Mouse (Mus musculus): ENCODE data around the gene Cnpy2. TPM values are rescaled to one million over a fixed set of nuclear protein-coding genes. Genes with fewer than 3 reads are reported as not detected.
"Not testable (repeated sequence)": the region's sequence is repeated elsewhere in the genome, so short reads cannot be mapped to it uniquely, and the experiment has no call there.

Cnpy2 gene
- polyA plus RNA-seq, 1 experiment, result 89.7 TPM

DNA sequence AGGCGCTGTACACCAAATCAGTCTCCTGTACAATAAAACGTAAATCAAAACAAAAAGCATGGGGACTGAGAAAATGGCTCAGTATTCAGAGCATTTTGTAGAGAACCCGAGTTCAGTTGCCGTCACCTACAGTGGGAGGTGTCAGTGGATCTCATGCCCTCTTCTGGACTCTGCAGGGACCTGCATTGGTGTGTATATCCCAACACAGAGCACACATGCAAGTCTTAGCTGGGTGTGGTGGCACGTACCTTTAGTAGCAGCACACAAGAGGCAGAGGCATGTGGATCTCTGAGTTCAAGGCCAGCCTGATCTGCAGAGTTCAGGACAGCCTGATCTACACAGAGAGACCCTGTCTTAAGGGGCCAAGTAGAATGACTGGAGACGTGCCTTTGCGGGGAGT, 12.6 kb upstream of the Cnpy2 start:
- DNase-seq (ENCODE audit: low read depth, low spot score), result no peak
- 89% methylated on average over 7 of the region's 7 CpGs for WGBS

DNA sequence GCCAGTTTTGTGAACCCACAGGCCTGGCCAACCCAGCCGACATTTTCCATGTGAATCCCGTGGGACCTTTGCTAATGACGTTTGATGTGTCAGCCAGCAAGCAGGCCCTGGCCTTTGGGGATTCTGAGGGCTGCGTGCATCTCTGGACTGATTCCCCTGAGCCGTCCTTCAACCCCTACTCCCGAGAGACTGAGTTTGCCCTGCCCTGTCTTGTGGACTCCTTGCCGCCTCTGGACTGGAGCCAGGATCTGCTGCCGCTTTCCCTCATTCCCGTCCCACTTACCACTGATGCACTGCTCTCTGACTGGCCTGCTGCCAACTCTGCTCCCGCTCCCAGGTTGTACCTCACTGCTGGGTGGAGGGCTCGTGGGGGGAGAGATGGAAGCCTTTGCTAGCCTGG, 12.1 kb upstream of the Cnpy2 start:
- 69% methylated on average over 11 of the region's 11 CpGs for WGBS
- DNase-seq (ENCODE audit: low read depth, low spot score), result no peak

- WGBS, result 76% methylated on average over 4 of the region's 4 CpGs
- no peak for DNase-seq (ENCODE audit: low read depth, low spot score)
Observed at GRCm38 (mm10) chr10:128310902-128311301, 11.4 kb upstream of the Cnpy2 start.

DNA sequence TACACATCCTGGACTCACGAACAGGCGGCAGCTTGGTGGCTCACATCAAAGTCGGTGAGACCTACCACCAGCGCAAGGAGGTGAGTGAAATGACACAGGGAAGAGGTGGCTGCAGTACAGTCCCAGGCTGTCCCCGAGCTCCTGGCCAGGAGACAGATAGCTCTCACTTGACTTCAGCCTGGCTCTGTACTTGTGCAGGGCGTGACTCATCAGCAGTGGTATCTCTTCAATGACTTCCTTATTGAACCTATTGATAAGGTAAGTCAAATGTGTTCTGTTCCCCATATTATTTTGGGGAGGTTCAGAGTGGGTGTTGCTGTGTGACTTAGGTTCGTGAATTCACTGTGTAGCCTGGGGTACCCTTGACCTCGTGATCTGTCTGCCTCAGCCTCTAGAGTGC, 6.7 kb upstream of the Cnpy2 start:
- WGBS, result 87% methylated on average over 8 of the region's 8 CpGs
- no peak for DNase-seq (ENCODE audit: low read depth, low spot score)

- no peak for DNase-seq (ENCODE audit: low read depth, low spot score)
- 26% methylated on average over 12 of the region's 12 CpGs for WGBS
Observed at GRCm38 (mm10) chr10:128321641-128322040, 618 bp upstream of the Cnpy2 start.

GRCm38 (mm10) chr10:128323516-128323915, 1.3 kb downstream of the Cnpy2 start:
- WGBS, result 41% methylated on average over 8 of the region's 8 CpGs
- no peak for DNase-seq (ENCODE audit: low read depth, low spot score)

DNA sequence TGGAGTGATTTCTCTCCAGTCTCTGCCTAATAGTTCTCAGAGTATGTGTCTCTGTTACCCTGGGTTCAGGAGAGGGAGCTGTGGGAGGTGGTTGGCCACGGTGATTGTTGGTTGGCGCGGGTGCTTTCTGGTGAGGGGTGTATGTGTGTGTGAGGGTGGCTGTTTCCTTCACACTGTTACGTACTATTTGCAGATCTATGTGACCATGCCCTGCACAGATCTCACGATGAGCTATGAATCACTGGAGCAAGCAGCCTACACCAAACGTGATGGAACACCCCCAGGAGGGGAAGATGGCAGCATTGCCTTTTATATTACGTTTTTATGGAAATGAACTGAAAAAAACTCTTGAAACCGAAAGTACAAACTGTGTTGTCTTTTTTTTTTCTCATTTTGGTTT, 4.6 kb downstream of the Cnpy2 start:
- DNase-seq (ENCODE audit: low read depth, low spot score), result no peak
- WGBS, result 91% methylated on average over 8 of the region's 8 CpGs

GRCm38 (mm10) chr10:128327610-128328009, 5.4 kb downstream of the Cnpy2 start:
- 84% methylated on average over 10 of the region's 10 CpGs for WGBS
- DNase-seq (ENCODE audit: low read depth, low spot score), result no peak

DNA sequence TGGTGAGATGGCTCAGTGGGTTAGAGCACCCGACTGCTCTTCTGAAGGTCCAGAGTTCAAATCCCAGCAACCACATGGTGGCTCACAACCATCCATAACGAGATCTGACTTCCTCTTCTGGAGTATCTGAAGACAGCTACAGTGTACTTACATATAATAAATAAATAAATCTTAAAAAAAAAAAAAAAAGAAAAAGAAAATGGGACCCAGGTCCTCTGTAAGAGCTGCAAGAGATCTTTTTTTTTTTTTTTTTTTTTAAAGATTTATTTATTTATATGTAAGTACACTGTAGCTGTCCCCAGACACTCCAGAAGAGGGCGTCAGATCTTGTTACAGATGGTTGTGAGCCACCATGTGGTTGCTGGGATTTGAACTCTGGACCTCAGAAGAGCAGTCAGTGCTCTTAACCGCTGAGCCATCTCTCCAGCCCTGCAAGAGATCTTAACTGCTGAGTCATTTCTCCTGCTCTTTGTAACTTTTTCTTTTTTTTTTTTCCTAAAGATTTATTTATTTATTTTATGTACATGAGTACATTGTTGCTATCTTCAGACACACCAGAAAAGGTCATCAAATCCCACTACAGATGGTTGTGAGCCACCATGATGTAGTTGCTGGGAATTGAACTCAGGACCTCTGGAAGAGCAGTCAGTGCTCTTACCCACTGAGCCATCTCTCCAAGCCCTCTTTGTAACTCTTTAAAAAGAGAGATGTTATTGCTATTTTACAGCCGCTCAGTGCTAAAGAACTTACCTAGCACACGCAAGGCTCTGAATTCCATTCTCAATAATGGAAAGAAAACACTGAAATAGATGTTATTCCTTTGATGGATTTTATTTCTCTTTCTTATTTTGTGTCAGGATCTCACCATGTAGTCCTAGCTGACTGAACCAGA, 10.3 kb downstream of the Cnpy2 start:
- WGBS, result 67% methylated on average over 6 of the region's 6 CpGs
- not testable (repeated sequence) for DNase-seq (ENCODE audit: low read depth, low spot score)

GRCm38 (mm10) chr10:128335582-128335981, 13.3 kb downstream of the Cnpy2 start:
- no peak for DNase-seq (ENCODE audit: low read depth, low spot score)
- WGBS, result 4% methylated on average over 4 of the region's 4 CpGs

GRCm38 (mm10) chr10:128336195-128336594, 13.9 kb downstream of the Cnpy2 start:
- DNase-seq (ENCODE audit: low read depth, low spot score), result no peak
- 78% methylated on average over 3 of the region's 3 CpGs for WGBS

GRCm38 (mm10) chr10:128336597-128336996, 14.3 kb downstream of the Cnpy2 start:
- WGBS, result 50% methylated on average over 3 of the region's 3 CpGs
- DNase-seq (ENCODE audit: low read depth, low spot score), result no peak

DNA sequence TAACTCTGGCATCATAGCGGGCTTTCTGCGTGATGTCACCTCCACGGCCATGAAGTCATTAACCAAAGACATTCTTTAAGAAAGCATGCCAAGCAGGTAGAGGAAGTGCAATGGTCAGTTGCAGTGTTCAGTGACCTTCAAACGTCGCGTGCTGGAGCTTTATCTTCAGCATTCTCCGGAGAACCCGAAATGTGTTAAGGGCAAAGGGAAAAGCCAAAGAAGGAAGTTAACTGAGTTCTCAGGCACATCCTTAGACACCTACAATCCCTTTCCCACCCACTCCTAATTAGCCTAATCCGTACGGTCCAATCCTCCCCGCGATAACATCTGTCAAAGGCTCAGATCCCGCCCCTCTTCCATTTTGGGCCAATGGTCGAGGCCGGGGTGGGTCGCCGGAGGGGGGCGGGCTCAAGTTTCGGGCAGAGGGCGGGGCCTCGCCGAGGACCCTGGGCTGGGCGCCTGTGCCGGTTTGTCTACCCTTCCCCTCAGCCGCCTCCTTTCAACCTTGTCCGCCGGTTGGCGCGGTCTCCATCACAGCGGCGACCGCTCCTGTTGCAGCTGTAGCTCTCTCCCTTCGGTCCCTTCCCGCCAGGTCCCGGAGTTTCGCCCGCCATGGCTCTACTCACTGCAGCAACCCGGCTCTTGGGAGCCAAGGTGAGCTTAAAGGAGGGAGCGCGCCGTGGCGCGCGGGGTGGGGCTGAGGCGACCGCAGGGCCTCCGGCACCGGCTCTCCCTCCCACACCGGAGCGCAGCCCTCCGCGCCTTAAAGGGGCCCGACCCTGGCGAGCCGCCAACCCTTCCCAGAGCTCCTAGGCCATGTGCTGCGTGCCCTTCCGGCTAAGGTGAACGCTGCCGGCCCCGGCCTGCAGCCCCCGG, 15.3 kb downstream of the Cnpy2 start, which contains the start of gene Cs:
TSS of gene Cs (plus strand) at position 429 of the 876 bp plus-strand sequence.
- WGBS, result under 1% methylated on average over 56 of the region's 61 CpGs
- DNase-seq (ENCODE audit: low read depth, low spot score), result peak; percentile 91

DNA sequence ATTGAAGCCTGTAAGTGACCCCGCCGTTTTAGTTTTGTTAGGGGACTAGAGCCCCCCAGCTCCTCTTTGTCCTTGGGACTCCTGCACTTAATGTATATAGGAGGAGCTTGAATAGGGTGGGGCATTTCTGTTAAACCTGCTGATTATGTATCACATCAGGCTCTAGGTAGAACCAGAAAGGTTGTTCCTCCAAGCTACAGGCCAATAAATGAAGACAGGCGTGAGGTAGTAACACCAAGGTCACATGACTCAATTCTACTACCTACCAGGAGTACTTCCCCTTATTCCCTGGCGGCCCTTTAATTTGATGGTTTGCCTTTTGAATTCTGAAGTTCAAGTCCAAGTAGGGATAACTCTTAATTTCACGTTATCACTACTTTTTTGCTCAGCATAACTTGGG, 16.2 kb downstream of the Cnpy2 start:
- no peak for DNase-seq (ENCODE audit: low read depth, low spot score)

GRCm38 (mm10) chr10:128338948-128339347, 16.7 kb downstream of the Cnpy2 start:
- no peak for DNase-seq (ENCODE audit: low read depth, low spot score)

More for the DNA sequence above, 16.2 kb downstream of the Cnpy2 start:
- WGBS, result 3% methylated on average over 5 of the region's 5 CpGs

GRCm38 (mm10) chr10:128340257-128340656, 18.0 kb downstream of the Cnpy2 start:
- 70% methylated on average over 2 of the region's 2 CpGs for WGBS
- DNase-seq (ENCODE audit: low read depth, low spot score), result no peak

More at GRCm38 (mm10) chr10:128338948-128339347, 16.7 kb downstream of the Cnpy2 start:
- WGBS, result 48% methylated on average over 2 of the region's 2 CpGs

- DNase-seq (ENCODE audit: low read depth, low spot score), result no peak
- WGBS, result 73% methylated on average over 1 of the region's 1 CpGs
Observed at GRCm38 (mm10) chr10:128343436-128343835, 21.2 kb downstream of the Cnpy2 start.

DNA sequence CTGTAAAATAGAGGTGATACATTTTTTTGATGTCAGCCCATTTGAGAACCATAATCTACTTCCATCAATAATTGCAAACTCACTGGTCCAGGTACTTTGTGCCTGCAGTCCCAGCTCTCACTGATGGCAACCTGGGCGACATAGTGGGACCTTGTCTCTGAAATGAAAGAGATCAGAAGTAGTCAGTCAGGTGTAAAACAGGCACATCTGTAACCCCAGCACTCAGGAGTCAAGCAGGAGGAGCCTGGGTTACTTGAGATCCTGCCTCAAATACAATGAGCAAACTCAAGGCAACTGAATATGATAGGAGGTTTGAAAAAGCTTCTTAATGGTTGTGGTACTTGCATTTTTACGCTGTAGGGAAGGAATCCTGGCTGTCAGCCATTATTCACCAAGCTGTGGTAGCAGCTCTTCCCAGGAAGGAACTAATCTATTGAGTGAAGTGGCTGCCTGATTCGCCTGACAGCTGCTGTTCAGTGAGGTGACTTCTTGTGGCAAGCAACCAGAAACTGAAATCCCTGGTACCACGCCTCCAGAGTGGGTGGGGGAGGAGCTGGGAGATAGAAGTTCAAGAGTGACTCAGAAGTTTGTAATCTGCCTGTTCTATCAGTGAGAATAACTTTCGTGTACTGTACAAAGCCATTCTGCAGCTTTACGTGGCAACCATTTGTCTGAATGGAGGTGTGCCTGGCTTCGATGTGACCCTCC, 22.5 kb downstream of the Cnpy2 start:
- DNase-seq (ENCODE audit: low read depth, low spot score), result no peak
- WGBS, result 6% methylated on average over 7 of the region's 7 CpGs

DNA sequence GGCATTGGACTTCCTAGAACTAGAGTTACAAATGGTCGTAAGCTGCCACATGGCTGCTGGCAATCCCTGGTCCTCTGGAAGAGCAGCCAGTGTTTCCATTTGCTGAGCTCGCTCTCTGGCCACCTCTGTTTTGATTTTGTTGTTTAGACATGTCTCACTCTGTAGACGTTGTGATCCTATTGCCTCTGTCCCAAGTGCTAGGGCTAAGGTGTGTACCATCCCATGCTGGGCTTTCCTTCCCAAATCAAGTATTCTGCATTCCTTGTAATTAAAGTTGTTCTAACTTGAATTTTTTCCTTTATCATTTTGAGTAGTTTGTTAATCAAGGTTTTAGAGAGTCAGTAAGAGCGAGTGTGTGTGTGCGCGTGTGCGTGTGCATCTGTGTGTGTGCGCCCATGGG, 25.3 kb downstream of the Cnpy2 start:
- DNase-seq (ENCODE audit: low read depth, low spot score), result no peak

GRCm38 (mm10) chr10:128358796-128359195, 36.5 kb downstream of the Cnpy2 start:
- 59% methylated on average over 2 of the region's 2 CpGs for WGBS

More for the DNA sequence above, 25.3 kb downstream of the Cnpy2 start:
- WGBS, result 81% methylated on average over 8 of the region's 8 CpGs

More at GRCm38 (mm10) chr10:128358796-128359195, 36.5 kb downstream of the Cnpy2 start:
- no peak for DNase-seq (ENCODE audit: low read depth, low spot score)
